Mouse (Mus musculus): ENCODE measurements at regions not wholly inside any gene's neighbourhood (a gene's known extent, or its start where the extent isn't known, plus 50 kb on each side); places are given as distances from the start of the nearest gene placed in this dataset.

DNA sequence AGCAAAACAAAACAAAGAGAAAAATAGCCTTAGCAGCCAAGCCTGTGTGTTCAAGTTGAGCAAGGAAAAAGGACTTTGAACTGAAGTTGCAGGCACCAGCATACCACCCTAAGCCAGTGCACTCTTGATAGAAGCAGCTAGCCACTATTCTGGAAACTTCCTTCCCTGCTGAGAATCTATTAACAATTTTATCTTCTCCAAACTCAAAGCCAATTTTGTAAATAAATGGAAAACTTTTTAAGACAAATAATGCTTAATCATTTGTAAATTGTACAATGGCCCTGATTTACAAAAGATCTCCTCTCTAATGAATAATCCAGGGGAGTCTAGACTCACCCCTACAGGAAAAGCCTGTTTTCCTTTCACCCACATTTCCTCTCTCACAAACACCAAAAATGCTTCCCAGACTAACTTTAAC is 146.7 kb upstream of the Cited2 start:
- H3K36me3 ChIP-seq (ENCODE audit: control insufficient read depth, insufficient read depth, low read length): no peaks in the 10 kb centered on the region
- H3K9me3 ChIP-seq (ENCODE audit: control insufficient read depth, low read length): no peaks in the 10 kb centered on the region
- H3K4me2 ChIP-seq (ENCODE audit: low read depth): no peak overlapping the region
- no peak overlapping the region for H3K27ac ChIP-seq (ENCODE audit: low read depth, low read length)
- H3K9ac ChIP-seq (ENCODE audit: low read length): no peak overlapping the region
- ATAC-seq (ENCODE audit: insufficient read depth, low FRiP score, low TSS enrichment) (no peak), DNase-seq (ENCODE audit: low spot score) (no peak)
- H3K4me3 ChIP-seq (ENCODE audit: low read depth, low read length): no peak overlapping the region
- H3K27me3 ChIP-seq (ENCODE audit: control insufficient read depth, insufficient read depth, low read length): no peaks in the 10 kb centered on the region
- H3K4me1 ChIP-seq (ENCODE audit: control insufficient read depth, insufficient read depth, low read length): no peaks in the 10 kb centered on the region

DNA sequence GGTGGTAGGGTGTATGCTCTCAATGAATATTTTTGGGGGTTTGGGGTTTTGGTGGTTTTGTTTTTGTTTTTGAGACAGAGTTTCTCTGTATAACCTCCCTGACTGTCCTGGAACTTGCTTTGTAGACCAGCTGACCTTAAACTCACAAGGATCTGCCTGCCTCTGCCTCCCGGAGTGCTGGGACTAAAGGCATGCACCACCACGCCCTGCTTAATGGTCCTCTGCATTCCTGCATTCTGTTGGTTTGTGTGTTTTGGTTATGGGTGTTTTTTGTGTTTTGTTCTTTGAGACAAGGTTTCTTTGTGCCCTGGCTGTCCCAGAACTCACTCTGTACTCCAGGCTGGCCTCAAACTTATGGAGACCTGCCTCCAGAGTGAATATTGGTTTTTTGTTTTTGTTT is 143.6 kb upstream of the Cited2 start:
- WGBS: 80% methylated on average over 2 of the region's 2 CpGs

DNA sequence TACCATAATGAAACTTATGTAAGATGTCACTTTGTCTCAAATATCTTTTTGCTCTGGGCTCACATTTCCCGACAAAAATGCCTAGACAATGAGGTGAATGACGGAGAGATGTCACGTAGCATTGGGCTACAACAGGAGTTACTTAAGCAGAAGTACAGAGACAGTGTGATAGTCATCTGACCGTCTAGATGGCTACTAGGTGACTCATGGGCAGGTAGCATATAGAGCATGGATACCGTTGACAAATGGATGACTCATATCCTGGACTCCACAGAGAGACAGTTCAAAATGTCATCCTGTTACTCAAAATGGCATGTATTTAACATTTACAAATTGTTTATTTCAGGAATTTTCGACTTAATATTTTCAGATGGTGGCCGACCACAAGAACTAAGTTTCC is 138.2 kb upstream of the Cited2 start:
- ATAC-seq (ENCODE audit: insufficient read depth, low FRiP score, low TSS enrichment): no peak
- WGBS: 83% methylated on average over 7 of the region's 7 CpGs

More for the DNA sequence above, 143.6 kb upstream of the Cited2 start:
- Histone ChIP-seq H3K9ac (ENCODE audit: low read length) (no peak overlapping the region), H3K9me3 (ENCODE audit: control insufficient read depth, low read length) (no peaks in the 10 kb centered on the region), H3K4me3 (ENCODE audit: low read depth, low read length) (no peak overlapping the region), H3K4me2 (ENCODE audit: low read depth) (no peak overlapping the region), H3K27ac (ENCODE audit: low read depth, low read length) (no peak overlapping the region), H3K27me3 (ENCODE audit: control insufficient read depth, insufficient read depth, low read length) (no peaks in the 10 kb centered on the region), H3K36me3 (ENCODE audit: control insufficient read depth, insufficient read depth, low read length) (no peaks in the 10 kb centered on the region), H3K4me1 (ENCODE audit: control insufficient read depth, insufficient read depth, low read length) (no peaks in the 10 kb centered on the region)
- no peak for DNase-seq (ENCODE audit: low spot score)
- no peak for ATAC-seq (ENCODE audit: insufficient read depth, low FRiP score, low TSS enrichment)

DNA sequence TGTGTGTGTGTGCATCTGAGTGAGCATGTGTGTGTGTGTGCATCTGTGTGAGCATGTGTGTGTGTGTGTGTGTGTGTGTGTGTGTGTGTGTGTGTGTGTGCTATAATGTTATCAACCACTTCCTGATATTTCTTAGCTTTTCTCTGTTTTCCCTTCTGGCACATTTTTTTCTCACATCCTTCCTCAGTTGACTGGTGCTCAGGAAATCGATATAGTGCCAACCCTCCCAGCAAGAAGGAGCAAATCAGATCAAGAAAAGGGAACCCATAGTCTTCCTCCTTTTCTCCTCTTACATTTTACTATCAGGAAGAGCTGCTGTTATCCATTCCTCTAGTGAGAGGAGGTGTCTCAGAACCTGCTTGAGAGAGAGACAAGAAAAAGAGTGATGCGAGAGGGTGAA is 136.1 kb upstream of the Cited2 start:
- 96% methylated on average over 2 of the region's 2 CpGs for WGBS
- Histone ChIP-seq H3K27me3 (ENCODE audit: control insufficient read depth, insufficient read depth, low read length) (no peaks in the 10 kb centered on the region), H3K9ac (ENCODE audit: low read length) (no peak overlapping the region), H3K4me1 (ENCODE audit: control insufficient read depth, insufficient read depth, low read length) (no peaks in the 10 kb centered on the region), H3K4me2 (ENCODE audit: low read depth) (no peak overlapping the region), H3K27ac (ENCODE audit: low read depth, low read length) (no peak overlapping the region), H3K36me3 (ENCODE audit: control insufficient read depth, insufficient read depth, low read length) (no peaks in the 10 kb centered on the region), H3K4me3 (ENCODE audit: low read depth, low read length) (no peak overlapping the region), H3K9me3 (ENCODE audit: control insufficient read depth, low read length) (no peaks in the 10 kb centered on the region)
- no peak for ATAC-seq (ENCODE audit: insufficient read depth, low FRiP score, low TSS enrichment)
- DNase-seq (ENCODE audit: low spot score): no peak

More for the DNA sequence above, 138.2 kb upstream of the Cited2 start:
- Histone ChIP-seq H3K9ac (ENCODE audit: low read length) (no peak overlapping the region), H3K27me3 (ENCODE audit: control insufficient read depth, insufficient read depth, low read length) (no peaks in the 10 kb centered on the region), H3K4me1 (ENCODE audit: control insufficient read depth, insufficient read depth, low read length) (no peaks in the 10 kb centered on the region), H3K9me3 (ENCODE audit: control insufficient read depth, low read length) (no peaks in the 10 kb centered on the region), H3K27ac (ENCODE audit: low read depth, low read length) (no peak overlapping the region), H3K4me2 (ENCODE audit: low read depth) (no peak overlapping the region), H3K4me3 (ENCODE audit: low read depth, low read length) (no peak overlapping the region), H3K36me3 (ENCODE audit: control insufficient read depth, insufficient read depth, low read length) (no peaks in the 10 kb centered on the region)
- DNase-seq (ENCODE audit: low spot score): no peak

GRCm38 (mm10) chr10:17589136-17589535 is 133.9 kb upstream of the Cited2 start:
- Histone ChIP-seq H3K9ac (ENCODE audit: low read length) (no peak overlapping the region), H3K4me3 (ENCODE audit: low read depth, low read length) (no peak overlapping the region), H3K36me3 (ENCODE audit: control insufficient read depth, insufficient read depth, low read length) (no peaks in the 10 kb centered on the region), H3K9me3 (ENCODE audit: control insufficient read depth, low read length) (no peaks in the 10 kb centered on the region), H3K4me1 (ENCODE audit: control insufficient read depth, insufficient read depth, low read length) (no peaks in the 10 kb centered on the region), H3K27ac (ENCODE audit: low read depth, low read length) (no peak overlapping the region), H3K4me2 (ENCODE audit: low read depth) (no peak overlapping the region), H3K27me3 (ENCODE audit: control insufficient read depth, insufficient read depth, low read length) (no peaks in the 10 kb centered on the region)
- 90% methylated on average over 4 of the region's 4 CpGs for WGBS
- ATAC-seq (ENCODE audit: insufficient read depth, low FRiP score, low TSS enrichment) (no peak), DNase-seq (ENCODE audit: low spot score) (no peak)

DNA sequence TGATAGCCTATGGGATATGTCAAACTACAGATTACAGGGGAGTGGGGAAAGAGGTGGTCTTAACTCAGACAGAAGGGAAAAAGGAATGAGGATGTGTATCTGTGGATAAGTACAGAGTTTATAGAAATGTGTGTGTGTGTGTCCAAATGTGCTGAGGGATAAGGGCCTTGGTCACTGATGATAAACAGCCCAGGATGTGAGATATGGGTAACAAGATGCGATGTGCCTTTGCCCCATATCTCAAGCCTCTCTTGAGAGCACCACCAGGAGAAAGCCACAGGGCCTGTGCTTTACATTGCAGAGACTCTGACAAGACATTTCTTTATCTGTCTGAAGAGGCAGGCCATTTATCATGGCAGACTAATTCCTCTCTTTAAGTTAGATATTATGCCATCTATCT is 132.8 kb upstream of the Cited2 start:
- ATAC-seq (ENCODE audit: insufficient read depth, low FRiP score, low TSS enrichment): no peak

DNA sequence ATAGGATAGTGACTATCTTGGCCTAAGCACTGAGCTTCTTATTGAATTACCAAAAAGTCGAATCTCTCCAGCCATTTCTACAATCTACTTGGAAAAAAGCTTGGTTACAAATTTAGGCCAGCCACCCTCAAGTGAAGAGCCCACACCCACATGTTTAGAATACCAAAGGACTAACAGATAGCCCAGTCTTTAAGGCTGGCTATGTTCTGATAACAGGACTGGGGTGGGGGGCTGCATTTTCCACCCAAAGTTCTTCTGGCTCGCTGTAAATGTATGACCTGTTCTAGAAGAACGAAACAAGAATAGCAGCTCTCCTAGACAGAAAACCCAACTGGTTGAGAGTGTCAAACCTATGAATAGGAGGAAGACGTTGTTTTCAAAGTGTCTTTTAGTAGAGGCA is 130.6 kb upstream of the Cited2 start:
- no peak for DNase-seq (ENCODE audit: low spot score)
- no peak overlapping the region for H3K27ac ChIP-seq (ENCODE audit: low read depth, low read length)
- 86% methylated on average over 4 of the region's 4 CpGs for WGBS
- no peaks in the 10 kb centered on the region for H3K36me3 ChIP-seq (ENCODE audit: control insufficient read depth, insufficient read depth, low read length)
- H3K4me1 ChIP-seq (ENCODE audit: control insufficient read depth, insufficient read depth, low read length): no peaks in the 10 kb centered on the region
- H3K4me2 ChIP-seq (ENCODE audit: low read depth): no peak overlapping the region
- no peak overlapping the region for H3K9ac ChIP-seq (ENCODE audit: low read length)
- no peaks in the 10 kb centered on the region for H3K9me3 ChIP-seq (ENCODE audit: control insufficient read depth, low read length)
- ATAC-seq (ENCODE audit: insufficient read depth, low FRiP score, low TSS enrichment): no peak
- no peak overlapping the region for H3K4me3 ChIP-seq (ENCODE audit: low read depth, low read length)
- H3K27me3 ChIP-seq (ENCODE audit: control insufficient read depth, insufficient read depth, low read length): no peaks in the 10 kb centered on the region

More for the DNA sequence above, 132.8 kb upstream of the Cited2 start:
- Histone ChIP-seq H3K27me3 (ENCODE audit: control insufficient read depth, insufficient read depth, low read length) (no peaks in the 10 kb centered on the region), H3K4me2 (ENCODE audit: low read depth) (no peak overlapping the region), H3K36me3 (ENCODE audit: control insufficient read depth, insufficient read depth, low read length) (no peaks in the 10 kb centered on the region), H3K4me3 (ENCODE audit: low read depth, low read length) (no peak overlapping the region), H3K9ac (ENCODE audit: low read length) (no peak overlapping the region), H3K27ac (ENCODE audit: low read depth, low read length) (no peak overlapping the region), H3K4me1 (ENCODE audit: control insufficient read depth, insufficient read depth, low read length) (no peaks in the 10 kb centered on the region), H3K9me3 (ENCODE audit: control insufficient read depth, low read length) (no peaks in the 10 kb centered on the region)
- 81% methylated on average over 1 of the region's 1 CpGs for WGBS
- DNase-seq (ENCODE audit: low spot score): no peak

GRCm38 (mm10) chr10:17596126-17596525 is 126.9 kb upstream of the Cited2 start:
- no peaks in the 10 kb centered on the region for H3K4me1 ChIP-seq (ENCODE audit: control insufficient read depth, insufficient read depth, low read length)
- no peaks in the 10 kb centered on the region for H3K9me3 ChIP-seq (ENCODE audit: control insufficient read depth, low read length)
- WGBS: 81% methylated on average over 1 of the region's 1 CpGs
- ATAC-seq (ENCODE audit: insufficient read depth, low FRiP score, low TSS enrichment) (no peak), DNase-seq (ENCODE audit: low spot score) (no peak)
- H3K27me3 ChIP-seq (ENCODE audit: control insufficient read depth, insufficient read depth, low read length): no peaks in the 10 kb centered on the region
- H3K27ac ChIP-seq (ENCODE audit: low read depth, low read length): no peak overlapping the region
- H3K4me3 ChIP-seq (ENCODE audit: low read depth, low read length): no peak overlapping the region
- H3K4me2 ChIP-seq (ENCODE audit: low read depth): no peak overlapping the region
- no peak overlapping the region for H3K9ac ChIP-seq (ENCODE audit: low read length)
- no peaks in the 10 kb centered on the region for H3K36me3 ChIP-seq (ENCODE audit: control insufficient read depth, insufficient read depth, low read length)

GRCm38 (mm10) chr10:17596743-17597142 is 126.3 kb upstream of the Cited2 start:
- ATAC-seq (ENCODE audit: insufficient read depth, low FRiP score, low TSS enrichment) (no peak), DNase-seq (ENCODE audit: low spot score) (no peak)
- no peaks in the 10 kb centered on the region for H3K4me1 ChIP-seq (ENCODE audit: control insufficient read depth, insufficient read depth, low read length)
- H3K27me3 ChIP-seq (ENCODE audit: control insufficient read depth, insufficient read depth, low read length): no peaks in the 10 kb centered on the region
- 79% methylated on average over 1 of the region's 1 CpGs for WGBS
- no peaks in the 10 kb centered on the region for H3K9me3 ChIP-seq (ENCODE audit: control insufficient read depth, low read length)
- no peak overlapping the region for H3K4me2 ChIP-seq (ENCODE audit: low read depth)
- H3K36me3 ChIP-seq (ENCODE audit: control insufficient read depth, insufficient read depth, low read length): no peaks in the 10 kb centered on the region
- H3K4me3 ChIP-seq (ENCODE audit: low read depth, low read length): no peak overlapping the region
- H3K9ac ChIP-seq (ENCODE audit: low read length): no peak overlapping the region
- H3K27ac ChIP-seq (ENCODE audit: low read depth, low read length): no peak overlapping the region
